Mouse (Mus musculus): ENCODE data around the gene Gab1. TPM values are rescaled to one million over a fixed set of nuclear protein-coding genes. Genes with fewer than 3 reads are reported as not detected.

Gene Gab1
- total RNA-seq, 2 experiments from 2014 or later = 3.0 to 6.0 TPM

- ATAC-seq (replicated peaks; ENCODE audit: poor library complexity) = no peak
Measured at GRCm38 (mm10) chr8:80768451-80768850, 111.9 kb downstream of the Gab1 start.

GRCm38 (mm10) chr8:80753017-80753715 lies 127.2 kb downstream of the Gab1 start:
- ATAC-seq (replicated peaks; ENCODE audit: poor library complexity) = peak; percentile 96

- no peak for ATAC-seq (replicated peaks; ENCODE audit: poor library complexity)
Measured at GRCm38 (mm10) chr8:80752429-80752828, 127.9 kb downstream of the Gab1 start.

GRCm38 (mm10) chr8:80749091-80749490 lies 131.2 kb downstream of the Gab1 start:
- peak; percentile 37; the same call in 1 of the 2 replicates for ATAC-seq (replicated peaks; ENCODE audit: poor library complexity)

- no peak for ATAC-seq (replicated peaks; ENCODE audit: poor library complexity)
Measured at GRCm38 (mm10) chr8:80739932-80740331, 140.4 kb downstream of the Gab1 start.

- ATAC-seq (replicated peaks; ENCODE audit: poor library complexity) = peak; percentile 93
Measured at GRCm38 (mm10) chr8:80739155-80739924, 141.0 kb downstream of the Gab1 start, which contains the start of gene Smarca5. Gene Smarca5 (minus strand): TSS chr8:80739497.

- peak; percentile 64 for ATAC-seq (replicated peaks; ENCODE audit: poor library complexity)
Measured at GRCm38 (mm10) chr8:80738388-80739154, 141.7 kb downstream of the Gab1 start.

- no peak for ATAC-seq (replicated peaks; ENCODE audit: poor library complexity)
Measured at GRCm38 (mm10) chr8:80738046-80738387, 142.3 kb downstream of the Gab1 start.

GRCm38 (mm10) chr8:80732326-80732725 lies 148.0 kb downstream of the Gab1 start:
- no peak for ATAC-seq (replicated peaks; ENCODE audit: poor library complexity)

- ATAC-seq (replicated peaks; ENCODE audit: poor library complexity) = no peak
Measured at GRCm38 (mm10) chr8:80714461-80714860, 165.9 kb downstream of the Gab1 start.

Other genes starting within 250 kb of the Gab1 start
- gene Smarca5, start 141.0 kb downstream of the Gab1 start, total RNA-seq (2015) = 127 and 131 TPM in 2 replicates
- 162 and 189 TPM in 2 replicates for gene Smarca5, start 141.0 kb downstream of the Gab1 start, total RNA-seq (2017)
- gene Usp38, start 134.4 kb upstream of the Gab1 start, total RNA-seq (2015) = 33.6 and 34.4 TPM in 2 replicates
- 28.3 and 31.6 TPM in 2 replicates for gene Usp38, start 134.4 kb upstream of the Gab1 start, total RNA-seq (2017)